Mouse (Mus musculus): ENCODE data around the gene Retreg1.
"Not testable (repeated sequence)": the region's sequence is repeated elsewhere in the genome, so short reads cannot be mapped to it uniquely, and the experiment has no call there.

The Retreg1 gene

DNA sequence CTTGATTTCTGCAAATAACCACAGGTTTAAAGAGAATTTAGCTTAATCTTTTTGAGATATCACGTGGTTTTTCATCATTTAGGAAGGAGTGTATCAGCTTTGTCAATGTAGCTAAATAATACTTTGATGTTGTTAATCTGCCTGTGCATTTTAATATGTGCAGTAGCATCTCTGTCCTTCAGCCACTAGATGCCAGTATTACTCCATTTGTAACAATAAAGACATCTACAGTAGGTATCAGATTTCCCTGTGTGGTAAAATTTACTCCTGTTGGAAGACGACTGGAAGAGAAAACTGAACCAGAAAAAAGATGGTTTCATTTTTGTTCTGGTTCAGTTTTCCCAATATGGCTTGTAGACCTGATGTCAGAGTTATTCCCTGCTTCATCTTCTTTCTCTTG lies 152.5 kb downstream of the Retreg1 start:
- DNase-seq (ENCODE audit: low read depth, low spot score) = no peak

- not testable (repeated sequence) for DNase-seq (ENCODE audit: low read depth, low spot score)
Observed at GRCm38 (mm10) chr15:25999545-25999944, 156.6 kb downstream of the Retreg1 start.

DNA sequence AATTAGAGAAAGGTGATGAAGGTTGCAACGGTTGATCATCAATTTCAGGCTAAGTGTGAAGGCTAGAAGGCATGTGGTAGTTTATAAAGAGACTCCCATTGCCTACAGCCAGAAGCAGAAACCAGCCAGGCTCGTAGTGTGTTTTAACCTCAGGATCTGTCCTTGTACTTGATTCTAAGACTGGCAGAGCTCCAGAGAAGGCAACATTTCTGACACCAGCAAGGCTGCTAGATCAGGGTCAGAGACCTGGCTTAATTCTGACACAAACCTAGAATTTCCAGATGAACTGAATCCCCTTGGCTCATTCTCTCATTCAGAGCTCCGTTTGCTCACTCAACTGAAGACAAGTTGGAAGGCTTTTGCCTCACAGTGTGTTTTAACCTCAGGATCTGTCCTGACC lies 165.6 kb downstream of the Retreg1 start:
- DNase-seq (ENCODE audit: low read depth, low spot score) = no peak

DNA sequence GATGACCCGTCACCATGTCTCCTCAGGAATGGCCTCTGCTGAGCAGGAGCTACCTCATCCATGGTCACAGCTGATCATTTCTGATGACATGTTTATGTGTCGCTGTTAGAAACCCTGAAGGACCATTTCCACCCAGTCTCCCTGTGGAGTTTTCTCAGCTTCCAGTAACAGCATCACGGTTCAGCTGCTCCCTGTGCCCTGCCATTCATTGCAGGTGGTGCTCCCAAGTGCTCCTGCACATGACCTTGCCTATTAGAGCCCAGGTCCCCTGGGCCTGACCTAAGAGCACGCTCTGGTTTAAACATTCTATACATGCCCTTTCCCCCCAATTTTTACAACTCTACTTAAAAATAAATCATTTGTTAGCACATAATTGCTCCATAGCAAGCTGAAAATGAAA lies 169.9 kb downstream of the Retreg1 start:
- DNase-seq (ENCODE audit: low read depth, low spot score) = no peak

- peak; percentile 20 for DNase-seq (ENCODE audit: low read depth, low spot score)
Observed at GRCm38 (mm10) chr15:26015979-26016665, 173.1 kb downstream of the Retreg1 start.

DNA sequence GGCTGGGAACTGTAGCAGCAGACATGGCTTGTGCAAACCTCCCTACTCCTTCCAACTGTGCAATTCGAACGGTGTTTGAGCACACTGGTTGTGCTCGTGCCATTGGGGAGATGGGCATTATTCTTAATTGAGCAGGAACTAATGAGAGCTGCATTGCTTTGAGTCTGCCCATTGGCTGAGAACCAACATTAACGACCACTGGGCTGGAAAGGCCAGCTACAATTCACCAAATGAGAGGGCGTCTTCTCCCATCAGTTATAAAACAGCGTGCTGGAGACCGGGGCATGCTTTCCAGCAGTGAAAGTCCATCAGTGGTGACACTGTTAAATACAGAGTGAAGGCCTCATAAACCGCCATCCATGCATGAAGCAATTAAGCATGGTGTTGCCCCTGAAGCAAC lies 178.7 kb downstream of the Retreg1 start:
- no peak for DNase-seq (ENCODE audit: low read depth, low spot score)

- DNase-seq (ENCODE audit: low read depth, low spot score) = no peak
Observed at GRCm38 (mm10) chr15:26022636-26023035, 179.7 kb downstream of the Retreg1 start.
